In genomic region chr11:69408541-69409377, GRCm38 (mm10) we compare ENCODE assay signal across 8 mouse cellular contexts. TPM values are rescaled to one million over a fixed set of nuclear protein-coding genes. Genes with fewer than 3 reads are reported as not detected.
DNase-seq lines count a peak whose midpoint lies in the region; ATAC-seq and TF ChIP-seq lines count a peak whose summit lies in the region.

No protein-coding gene starts in this region.

- under 1% methylated on average over 33 of the region's 33 CpGs for WGBS in forebrain, postnatal 0 days
- under 1% methylated on average over 33 of the region's 33 CpGs for WGBS in lung, adult 2 months
- WGBS in neural tube, embryonic 15.5 days: under 1% methylated on average over 33 of the region's 33 CpGs

- no peaks in the 10 kb centered on the region for H3K9me3 ChIP-seq in ES-E14 (ENCODE audit: control insufficient read depth, insufficient read depth, low read depth, low read length)
- H3K9me3 ChIP-seq in forebrain, postnatal 0 days (ENCODE audit: low read length): no peaks in the 10 kb centered on the region
- no peaks in the 10 kb centered on the region for H3K9me3 ChIP-seq in neural tube, embryonic 15.5 days (replicated peaks)

- H3K36me3 ChIP-seq in ES-E14 (ENCODE audit: control insufficient read depth, insufficient read depth, low read length, poor library complexity, severe bottlenecking): peaks cover 32% of the 10 kb centered on the region
- H3K36me3 ChIP-seq in forebrain, postnatal 0 days (ENCODE audit: insufficient read depth): peaks cover 53% of the 10 kb centered on the region
- H3K36me3 ChIP-seq in neural tube, embryonic 15.5 days: peaks cover 53% of the 10 kb centered on the region

- ATAC-seq in forebrain, postnatal 0 days: peak; percentile 84
- ATAC-seq in neural tube, embryonic 15.5 days (ENCODE audit: low FRiP score): peak; percentile 68

- H3K27ac ChIP-seq in ES-E14 (ENCODE audit: insufficient read depth, low read depth, low read length, poor library complexity, severe bottlenecking): peak overlapping the region; percentile 76
- H3K27ac ChIP-seq in forebrain, postnatal 0 days (ENCODE audit: low read depth, low read length): peak overlapping the region; percentile 99
- peak overlapping the region; percentile 99 for H3K27ac ChIP-seq in layer of hippocampus, adult 2 months
- peak overlapping the region; percentile 98 for H3K27ac ChIP-seq in neural tube, embryonic 15.5 days (replicated peaks)

- peak overlapping the region; percentile 74 to 94 for H3K4me3 ChIP-seq in ES-E14 (ENCODE audit: insufficient read depth in 1 of 2, low read depth in 1 of 2, low read length in 2 of 2, poor library complexity in 1 of 2, severe bottlenecking in 1 of 2)
- peak overlapping the region; percentile 71 for H3K4me3 ChIP-seq in forebrain, postnatal 0 days (ENCODE audit: low read depth, low read length)
- H3K4me3 ChIP-seq in layer of hippocampus, adult 2 months: peak overlapping the region; percentile 87
- H3K4me3 ChIP-seq in lung, adult 2 months (replicated peaks; ENCODE audit: extremely low read depth, low read depth, low read length): peak overlapping the region; percentile 90
- H3K4me3 ChIP-seq in neural tube, embryonic 15.5 days (replicated peaks): peak overlapping the region; percentile 65

- peak overlapping the region; percentile 66 for H3K9ac ChIP-seq in ES-E14 (ENCODE audit: insufficient read depth, low read depth, low read length, poor library complexity, severe bottlenecking)
- peak overlapping the region; percentile 85 for H3K9ac ChIP-seq in forebrain, postnatal 0 days
- peak overlapping the region; percentile 77 for H3K9ac ChIP-seq in neural tube, embryonic 15.5 days (replicated peaks)

- intact Hi-C loops in heart, postnatal 36 days (cut with DNase I): loop anchor here (1.0 kb wide), 1 partner anchor 10 kb away; no protein-coding TSS in a partner anchor

- in situ Hi-C loops in ES-E14 (cut with MboI; ENCODE audit: low sequenced_read_pairs in 2 of 2, unreplicated experiment in 2 of 2): no loop called here

- TF ChIP-seq CTCF in forebrain, postnatal 0 days (IDR thresholded peaks at IDR 0.05; ENCODE audit: low read depth): peak; percentile 29
- TF ChIP-seq CTCF in layer of hippocampus, adult 2 months (conservative IDR thresholded peaks at IDR 0.05): peak; percentile 54
- no peak for TF ChIP-seq CTCF in lung, adult 2 months (IDR thresholded peaks at IDR 0.05; ENCODE audit: insufficient read depth, low read length)

- peak; percentile 40; the same call in 1 of the 2 replicates for TF ChIP-seq POLR2A in lung, adult 2 months (IDR thresholded peaks at IDR 0.05; ENCODE audit: borderline replicate concordance, extremely low read depth, low read depth, low read length)

- peaks cover 4 to 33% of the 10 kb centered on the region in 2 experiments; a peak in 3 of 4 replicates for H3K4me1 ChIP-seq in ES-E14 (ENCODE audit: control insufficient read depth in 2 of 2, insufficient read depth in 2 of 2, low read length in 2 of 2, poor library complexity in 1 of 2)
- peaks cover 21% of the 10 kb centered on the region for H3K4me1 ChIP-seq in forebrain, postnatal 0 days (ENCODE audit: insufficient read depth)
- H3K4me1 ChIP-seq in lung, adult 2 months (ENCODE audit: control insufficient read depth, insufficient read depth, low read length): peaks cover 13% of the 10 kb centered on the region
- peaks cover 60% of the 10 kb centered on the region for H3K4me1 ChIP-seq in neural tube, embryonic 15.5 days

- H3K4me2 ChIP-seq in forebrain, postnatal 0 days (ENCODE audit: low read depth): peak overlapping the region; percentile 98
- peak overlapping the region; percentile 96 for H3K4me2 ChIP-seq in neural tube, embryonic 15.5 days

- DNase-seq in ES-E14 (ENCODE audit: low read depth, low spot score): peak; percentile 83
- DNase-seq in cerebellum, adult 18-20 months: peak; percentile 83 to 90
- DNase-seq in forebrain, postnatal 0 days: peak; percentile 90
- peak; percentile 77 to 85 for DNase-seq in heart, postnatal 36 days
- peak; percentile 74 to 91 for DNase-seq in layer of hippocampus, adult 2 months (ENCODE audit: low spot score in 2 of 2)
- DNase-seq in lung, adult 2 months: peak; percentile 81
- DNase-seq in testis, postnatal 14 days (ENCODE audit: low spot score): peak; percentile 85

- no peaks in the 10 kb centered on the region for H3K27me3 ChIP-seq in forebrain, postnatal 0 days (ENCODE audit: insufficient read depth, low read length)
- no peaks in the 10 kb centered on the region for H3K27me3 ChIP-seq in neural tube, embryonic 15.5 days (replicated peaks)

TF ChIP-seq in ES-E14, 5 proteins besides CTCF, POLR2A, EP300 and RAD21:
- TF ChIP-seq CHD2 (IDR thresholded peaks at IDR 0.05; ENCODE audit: low read depth, low read length) (peak; percentile 91), HCFC1 (IDR thresholded peaks at IDR 0.05; ENCODE audit: borderline replicate concordance, insufficient read depth, low read length) (no peak), MAFK (IDR thresholded peaks at IDR 0.05; ENCODE audit: insufficient read depth, low read depth, low read length) (peak; percentile 17; the same call in 1 of the 2 replicates)
TF ChIP-seq in ES-E14: peak in this region for 2.

RNA-seq across cellular contexts. Expression of gene Kdm6b, which starts 4.7 kb away (rescaled TPM):
- 7.9 and 9.4 TPM in 2 replicates for total RNA-seq in ES-E14 (2012; rRNA removed)
- 10.2 and 15.0 TPM in 2 replicates for total RNA-seq in forebrain, postnatal 0 days (2014; rRNA removed)
- 18.1 and 30.2 TPM in 2 replicates for polyA plus RNA-seq in forebrain, postnatal 0 days (2015; fragmentation: Nextera tagmentation; extraction: Ambion mirVana)
- 10 to 100 TPM; 26.1 to 29.1 TPM for total RNA-seq in heart, postnatal 36 days (2021)
- 10 to 100 TPM; 34.3 to 40.9 TPM for total RNA-seq in layer of hippocampus, adult 2 months (2021)
- 19.4 and 21.0 TPM in 2 replicates for polyA plus RNA-seq in lung, adult 2 months (2012; rRNA removed)
- polyA plus RNA-seq in neural tube, embryonic 15.5 days (2015; fragmentation: Nextera tagmentation; extraction: Ambion mirVana): 29.4 and 32.6 TPM in 2 replicates

RNA-seq across cellular contexts. Expression of gene Tmem88, which starts 10.7 kb away (rescaled TPM):
- total RNA-seq in ES-E14 (2012; rRNA removed): 23.9 and 43.3 TPM in 2 replicates
- total RNA-seq in forebrain, postnatal 0 days (2014; rRNA removed): 2.0 and 2.4 TPM in 2 replicates
- 6.8 and 7.7 TPM in 2 replicates for polyA plus RNA-seq in forebrain, postnatal 0 days (2015; fragmentation: Nextera tagmentation; extraction: Ambion mirVana)
- total RNA-seq in heart, postnatal 36 days (2021): 10 to 100 TPM; 23.3 to 29.6 TPM
- total RNA-seq in layer of hippocampus, adult 2 months (2021): 1 to 10 TPM; 2.6 to 5.0 TPM
- polyA plus RNA-seq in lung, adult 2 months (2012; rRNA removed): 37.8 and 63.1 TPM in 2 replicates
- polyA plus RNA-seq in neural tube, embryonic 15.5 days (2015; fragmentation: Nextera tagmentation; extraction: Ambion mirVana): 6.2 and 9.1 TPM in 2 replicates

RNA-seq across cellular contexts. Expression of gene Cyb5d1, which starts 13.3 kb away (rescaled TPM):
- total RNA-seq in ES-E14 (2012; rRNA removed): 18.8 and 29.0 TPM in 2 replicates
- 21.1 and 28.9 TPM in 2 replicates for total RNA-seq in forebrain, postnatal 0 days (2014; rRNA removed)
- polyA plus RNA-seq in forebrain, postnatal 0 days (2015; fragmentation: Nextera tagmentation; extraction: Ambion mirVana): 17.0 and 24.2 TPM in 2 replicates
- total RNA-seq in heart, postnatal 36 days (2021): 10 to 100 TPM; 29.6 to 31.8 TPM
- 10 to 100 TPM; 43.6 to 45.0 TPM for total RNA-seq in layer of hippocampus, adult 2 months (2021)
- 21.9 and 24.7 TPM in 2 replicates for polyA plus RNA-seq in lung, adult 2 months (2012; rRNA removed)
- polyA plus RNA-seq in neural tube, embryonic 15.5 days (2015; fragmentation: Nextera tagmentation; extraction: Ambion mirVana): 29.7 and 31.5 TPM in 2 replicates

RNA-seq across cellular contexts. Expression of gene Naa38, which starts 13.5 kb away (rescaled TPM):
- 191 and 202 TPM in 2 replicates for total RNA-seq in ES-E14 (2012; rRNA removed)
- 47.7 and 59.2 TPM in 2 replicates for total RNA-seq in forebrain, postnatal 0 days (2014; rRNA removed)
- 125 and 141 TPM in 2 replicates for polyA plus RNA-seq in forebrain, postnatal 0 days (2015; fragmentation: Nextera tagmentation; extraction: Ambion mirVana)
- 100 to 1,000 TPM; 101 to 103 TPM for total RNA-seq in heart, postnatal 36 days (2021)
- 100 to 1,000 TPM; 109 to 127 TPM for total RNA-seq in layer of hippocampus, adult 2 months (2021)
- 129 and 141 TPM in 2 replicates for polyA plus RNA-seq in lung, adult 2 months (2012; rRNA removed)
- polyA plus RNA-seq in neural tube, embryonic 15.5 days (2015; fragmentation: Nextera tagmentation; extraction: Ambion mirVana): 130 and 132 TPM in 2 replicates

RNA-seq across cellular contexts. Expression of gene Chd3, which starts 39.6 kb away (rescaled TPM):
- 21.6 and 27.0 TPM in 2 replicates for total RNA-seq in ES-E14 (2012; rRNA removed)
- 356 and 381 TPM in 2 replicates for total RNA-seq in forebrain, postnatal 0 days (2014; rRNA removed)
- 55.3 and 74.7 TPM in 2 replicates for polyA plus RNA-seq in forebrain, postnatal 0 days (2015; fragmentation: Nextera tagmentation; extraction: Ambion mirVana)
- 10 to 100 TPM; 21.8 to 22.8 TPM for total RNA-seq in heart, postnatal 36 days (2021)
- total RNA-seq in layer of hippocampus, adult 2 months (2021): 100 to 1,000 TPM; 541 to 561 TPM
- polyA plus RNA-seq in lung, adult 2 months (2012; rRNA removed): 120 and 135 TPM in 2 replicates
- polyA plus RNA-seq in neural tube, embryonic 15.5 days (2015; fragmentation: Nextera tagmentation; extraction: Ambion mirVana): 70.6 and 76.1 TPM in 2 replicates

Comparison
In these comparisons a context has a peak if more than half of its experiments do, and no peak if none do; other contexts are left out.
1. Peak in every context shown above with its lines: DNase-seq, ATAC-seq, H3K4me3 ChIP-seq and H3K27ac ChIP-seq.